Mouse (Mus musculus) urinary bladder, postnatal 4 days (tissue): Measurements from ENCODE around the gene Ube2s.
"Not testable (repeated sequence)": the region's sequence is repeated elsewhere in the genome, so short reads cannot be mapped to it uniquely, and the experiment has no call there.

Experiments used
- DNase-seq, 2 experiments: peaks; one replicate each; pipeline ENCODE4 v3.0.0; 2021 to 2022; ENCODE audit warnings: low spot score in 2 of 2

Ube2s gene

DNA sequence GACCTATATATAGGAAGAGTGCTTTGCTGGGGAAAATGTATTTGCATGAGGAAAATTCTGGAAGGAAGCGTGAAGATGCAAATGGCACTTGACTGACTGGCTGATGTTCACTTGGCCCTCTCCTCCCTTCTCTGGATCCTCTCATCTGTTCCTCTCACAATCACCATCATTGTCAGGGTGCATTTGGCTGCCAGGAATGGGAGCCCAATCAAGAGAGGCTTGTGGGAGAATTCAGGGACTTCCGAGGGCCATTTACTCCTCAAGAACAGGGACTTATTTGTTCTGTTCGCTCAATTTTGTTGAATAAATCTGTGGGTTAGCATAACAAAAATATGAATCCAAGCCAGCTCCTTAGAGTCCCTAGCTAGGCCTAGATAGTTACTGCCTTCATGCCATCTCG is 9.3 kb upstream of the Ube2s start:
- no peak for DNase-seq

GRCm38 (mm10) chr7:4820925-4821324 is 8.5 kb upstream of the Ube2s start:
- DNase-seq: not testable (repeated sequence)

DNA sequence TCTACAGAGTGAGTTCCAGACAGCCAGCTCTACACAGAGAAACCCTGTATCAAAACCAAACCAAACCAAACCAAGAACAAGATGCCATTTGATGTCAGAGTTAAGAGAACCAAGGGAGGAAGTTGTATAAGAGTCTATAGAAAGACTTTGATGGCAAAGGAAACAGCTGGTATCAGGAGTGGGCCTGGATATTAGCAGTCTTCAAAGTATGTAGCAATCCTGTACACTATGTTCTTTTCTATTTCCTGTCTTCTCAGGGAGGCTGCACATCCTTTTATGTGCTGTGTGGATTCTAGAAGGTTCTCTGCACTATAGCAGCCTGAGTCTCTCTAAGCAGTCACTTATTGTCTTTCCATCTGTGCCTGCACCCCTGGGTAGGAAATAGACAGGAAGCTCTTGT is 4.2 kb upstream of the Ube2s start:
- no peak for DNase-seq

GRCm38 (mm10) chr7:4813105-4813791 is 858 bp upstream of the Ube2s start:
- DNase-seq: no peak

GRCm38 (mm10) chr7:4811842-4812302 is 518 bp downstream of the Ube2s start:
- DNase-seq: no peak

GRCm38 (mm10) chr7:4811131-4811530 is 1.3 kb downstream of the Ube2s start:
- DNase-seq: not testable (repeated sequence)

DNA sequence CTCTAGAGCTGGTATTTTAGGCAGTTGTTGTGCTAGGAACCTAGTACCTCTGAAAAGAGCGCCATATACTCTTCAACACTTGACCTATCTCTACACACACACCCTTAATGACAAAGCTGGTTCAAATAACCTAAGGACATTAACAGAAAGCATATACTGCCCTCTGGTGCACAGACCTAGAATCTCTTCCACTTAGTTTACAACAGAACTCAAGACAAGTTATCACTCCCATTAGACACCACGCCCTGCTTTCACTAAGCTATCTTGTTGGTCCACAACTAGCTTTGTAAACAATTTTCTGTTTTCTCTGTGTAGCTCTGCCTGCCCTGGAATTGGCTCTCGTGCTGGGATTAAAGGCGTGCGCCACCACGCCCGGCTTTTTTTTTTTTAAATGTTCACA is 5.7 kb downstream of the Ube2s start:
- no peak for DNase-seq

DNA sequence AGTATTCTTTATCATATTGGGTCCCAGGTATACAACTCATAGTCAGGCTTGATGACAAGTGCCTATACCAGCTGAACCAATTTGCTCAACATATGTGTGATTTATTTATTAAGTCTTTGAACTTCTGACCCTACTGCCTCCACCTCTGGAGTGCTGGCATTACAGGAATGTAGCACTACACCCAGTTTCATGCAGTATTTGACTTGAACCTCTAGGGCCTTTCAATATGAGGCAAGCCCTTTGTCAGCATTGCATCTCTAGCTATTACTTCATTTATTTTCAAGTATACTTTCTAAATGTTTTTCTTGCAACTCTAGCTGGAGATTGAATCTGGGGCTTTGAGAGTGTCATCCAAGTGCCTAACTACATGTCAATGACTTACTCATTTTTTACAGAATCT is 10.1 kb downstream of the Ube2s start:
- no peak for DNase-seq

- DNase-seq: no peak
Measured at GRCm38 (mm10) chr7:4795767-4796433, 16.5 kb downstream of the Ube2s start.

GRCm38 (mm10) chr7:4794631-4795168 is 17.7 kb downstream of the Ube2s start:
- no peak for DNase-seq

- no peak for DNase-seq
Measured at GRCm38 (mm10) chr7:4793674-4794073, 18.7 kb downstream of the Ube2s start.

DNA sequence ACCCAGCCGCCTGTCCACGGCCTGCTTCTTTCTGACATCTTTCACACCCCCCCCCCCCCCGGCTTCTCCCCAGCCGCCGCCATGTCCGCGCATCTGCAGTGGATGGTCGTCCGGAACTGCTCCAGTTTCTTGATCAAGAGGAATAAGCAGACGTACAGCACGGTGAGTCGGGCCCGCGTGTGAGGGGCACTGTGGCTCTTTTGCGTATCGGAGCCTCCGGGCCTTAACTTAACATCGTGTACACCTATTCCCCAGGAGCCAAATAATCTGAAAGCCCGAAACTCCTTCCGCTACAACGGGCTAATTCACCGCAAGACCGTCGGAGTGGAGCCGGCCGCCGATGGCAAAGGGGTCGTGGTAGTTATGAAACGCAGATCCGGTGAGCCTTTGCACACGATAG is 19.1 kb downstream of the Ube2s start:
- DNase-seq: not testable (repeated sequence)

- peak; percentile 94 to 96 for DNase-seq
Measured at GRCm38 (mm10) chr7:4792278-4793212, 19.8 kb downstream of the Ube2s start, which contains the start of gene Rpl28. TSS of gene Rpl28 (plus strand) at chr7:4792874.

DNA sequence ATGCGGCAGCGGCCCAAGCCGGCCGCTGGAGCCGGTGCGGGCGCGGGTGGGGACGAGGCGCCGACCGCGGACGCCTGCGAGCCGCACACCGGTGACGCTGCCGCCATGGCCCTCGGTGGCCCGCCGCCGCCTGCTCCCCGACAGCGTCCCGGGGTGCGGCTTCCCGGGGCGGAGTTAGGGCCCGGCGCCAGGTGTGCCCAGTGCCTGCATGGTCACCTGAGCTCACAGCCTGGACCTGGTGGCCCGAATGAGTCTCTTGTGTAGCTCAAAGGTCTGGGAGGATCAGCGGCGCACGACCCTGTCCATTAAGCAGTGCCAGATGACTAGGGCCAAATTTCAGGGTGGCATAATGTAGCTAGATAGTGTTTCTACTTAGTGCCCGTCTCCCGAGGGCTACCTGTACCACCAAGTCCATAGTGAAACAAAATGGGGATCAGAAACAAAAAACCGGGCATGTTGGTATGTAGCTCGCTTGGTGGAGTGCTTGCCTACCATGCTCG is 22.9 kb downstream of the Ube2s start, which contains the start of gene Tmem238:
Gene Tmem238, minus strand, starts transcription at position 221 of the 500 bp plus-strand sequence.
- peak in 1 of 2 experiments; percentile 57 for DNase-seq

GRCm38 (mm10) chr7:4788499-4789435 is 23.6 kb downstream of the Ube2s start:
- DNase-seq: peak in 1 of 2 experiments; percentile 62

GRCm38 (mm10) chr7:4783667-4784268 is 28.6 kb downstream of the Ube2s start:
- DNase-seq: no peak

GRCm38 (mm10) chr7:4782759-4783158 is 29.6 kb downstream of the Ube2s start, which contains the start of the genes Il11 and Tmem190:
TSS of gene Il11 (minus strand) at chr7:4782859.
TSS of gene Tmem190 (plus strand) at chr7:4782937.
- no peak for DNase-seq

- no peak for DNase-seq
Measured at GRCm38 (mm10) chr7:4782130-4782529, 30.3 kb downstream of the Ube2s start.

- DNase-seq: no peak
Measured at GRCm38 (mm10) chr7:4779921-4780320, 32.5 kb downstream of the Ube2s start.
